In genomic region chr1:44148706-44149105, GRCm38 (mm10) we compare ENCODE assay signal across 8 mouse cellular contexts. TPM values are rescaled to one million over a fixed set of nuclear protein-coding genes. Genes with fewer than 3 reads are reported as not detected.
A peak's percentile ranks its signal among the peaks of the same experiment; 100 is the strongest.
DNase-seq lines count a peak whose midpoint lies in the region; ATAC-seq and TF ChIP-seq lines count a peak whose summit lies in the region.

No protein-coding gene starts in this region.

- intact Hi-C loops in heart, postnatal 14 days (cut with DNase I): no loop called here

- H3K79me2 ChIP-seq in macrophage (ENCODE audit: inconsistent target): peaks cover 17% of the 10 kb centered on the region; the same call in 1 of the 2 replicates

- in situ Hi-C loops in Patski (cut with MboI; ENCODE audit: low pct_unique_long_range_greater_than_20kb): no loop called here

- peak; percentile 43 for TF ChIP-seq CTCF in Patski (IDR thresholded peaks at IDR 0.05)

- ATAC-seq in heart, embryonic 12.5 days (ENCODE audit: insufficient number of reproducible peaks, low FRiP score): no peak
- no peak for ATAC-seq in Patski
- no peak for ATAC-seq in forebrain, embryonic 16.5 days

- H3K27me3 ChIP-seq in heart, embryonic 12.5 days (replicated peaks): no peaks in the 10 kb centered on the region
- H3K27me3 ChIP-seq in Patski: no peaks in the 10 kb centered on the region
- no peaks in the 10 kb centered on the region for H3K27me3 ChIP-seq in forebrain, embryonic 16.5 days (replicated peaks; ENCODE audit: control insufficient read depth, insufficient read depth, low read length)

- peak overlapping the region; percentile 81 for H3K4me3 ChIP-seq in heart, embryonic 12.5 days
- H3K4me3 ChIP-seq in forebrain, embryonic 16.5 days (replicated peaks; ENCODE audit: low read length): peak overlapping the region; percentile 58
- H3K4me3 ChIP-seq in macrophage (ENCODE audit: inconsistent target): peak overlapping the region; percentile 61

- peak overlapping the region; percentile 80 for H3K4me2 ChIP-seq in heart, embryonic 12.5 days
- peak overlapping the region; percentile 78 for H3K4me2 ChIP-seq in forebrain, embryonic 16.5 days (ENCODE audit: low read length)

- peak overlapping the region; percentile 94; the same call in 1 of the 2 replicates for H3K27ac ChIP-seq in heart, embryonic 12.5 days (ENCODE audit: poor library complexity, severe bottlenecking)
- no peak overlapping the region for H3K27ac ChIP-seq in forebrain, embryonic 16.5 days (ENCODE audit: low read length)
- H3K27ac ChIP-seq in macrophage: no peak overlapping the region

- H3K4me1 ChIP-seq in heart, embryonic 12.5 days (replicated peaks): 0 out of 2 replicates have a peak, but pooled peaks cover 2% of the 10 kb centered on the region
- peaks cover 4% of the 10 kb centered on the region; the same call in 1 of the 2 replicates for H3K4me1 ChIP-seq in forebrain, embryonic 16.5 days (replicated peaks; ENCODE audit: control insufficient read depth, insufficient read depth, low read length)

- CTCF ChIA-PET in Patski (lab: Charles Lee): interaction anchor here (0.8 to 1.0 kb wide), 2 partner anchors 9 to 22 kb away, joined by 3 to 5 read pairs; no protein-coding TSS in a partner anchor

- WGBS in heart, embryonic 12.5 days: 50% methylated on average over 6 of the region's 6 CpGs
- WGBS in forebrain, embryonic 16.5 days: 20% methylated on average over 6 of the region's 6 CpGs
- 37% methylated on average over 6 of the region's 6 CpGs for WGBS in macrophage (ENCODE audit: missing documents)

- POLR2A ChIA-PET in Patski (lab: Charles Lee): no interaction called here

- no peaks in the 10 kb centered on the region for H3K9me3 ChIP-seq in heart, embryonic 12.5 days (replicated peaks)
- H3K9me3 ChIP-seq in forebrain, embryonic 16.5 days (ENCODE audit: control insufficient read depth, low read length): no peaks in the 10 kb centered on the region

- H3K36me3 ChIP-seq in heart, embryonic 12.5 days: peaks cover 3% of the 10 kb centered on the region; the same call in 1 of the 2 replicates
- no peaks in the 10 kb centered on the region for H3K36me3 ChIP-seq in forebrain, embryonic 16.5 days (ENCODE audit: control insufficient read depth, insufficient read depth)
- H3K36me3 ChIP-seq in macrophage (ENCODE audit: inconsistent target): no peaks in the 10 kb centered on the region

- 0 out of 2 replicates have a peak overlapping the region, but pooled peaks have one; percentile 88 for H3K9ac ChIP-seq in heart, embryonic 12.5 days
- H3K9ac ChIP-seq in forebrain, embryonic 16.5 days (replicated peaks; ENCODE audit: low read depth, low read length): peak overlapping the region; percentile 82; the same call in 1 of the 2 replicates

- DNase-seq in heart, postnatal 14 days: no peak
- DNase-seq in Patski (ENCODE audit: low read depth, low spot score): no peak
- no peak for DNase-seq in cerebellum, adult 8-10 months
- no peak for DNase-seq in frontal cortex, postnatal 14 days (ENCODE audit: low spot score in 2 of 2)
- DNase-seq in testis, postnatal 14 days (ENCODE audit: low spot score): no peak

RNA-seq across cellular contexts. Expression of gene Ercc5, which starts 1.2 kb away (rescaled TPM):
- 16.8 and 19.1 TPM in 2 replicates for polyA plus RNA-seq in heart, embryonic 12.5 days (2016; fragmentation: Nextera tagmentation; extraction: Ambion mirVana)
- 10 to 100 TPM; 18.8 to 19.4 TPM for total RNA-seq in heart, postnatal 14 days (2021)
- polyA plus RNA-seq in Patski (2021) (14.7 TPM), macrophage (2018) (6.4 to 9.2 TPM (median 8.6 TPM) in 3 replicates)
- polyA plus RNA-seq in forebrain, embryonic 16.5 days (2015; fragmentation: Nextera tagmentation; extraction: Ambion mirVana): 35.3 and 39.4 TPM in 2 replicates
- total RNA-seq in macrophage (2018; cell fraction: chromatin; rRNA removed): 10 to 100 TPM in 25 of 26 experiments, 1 to 10 TPM in 1; 9.8 to 75.3 (median 43.2) TPM
- 10 to 100 TPM in 2 of 26 experiments, 1 to 10 TPM in 24; 2.6 to 10.8 (median 6.7) TPM for total RNA-seq in macrophage (2018; cell fraction: cytosol; rRNA removed)
- 10 to 100 TPM in 23 of 26 experiments, 1 to 10 TPM in 3; 5.7 to 49.3 (median 22.8) TPM for total RNA-seq in macrophage (2018; cell fraction: nucleus; rRNA removed)

RNA-seq across cellular contexts. Expression of gene Bivm, which starts 29.9 kb away (rescaled TPM):
- 14.9 and 16.3 TPM in 2 replicates for polyA plus RNA-seq in heart, embryonic 12.5 days (2016; fragmentation: Nextera tagmentation; extraction: Ambion mirVana)
- total RNA-seq in heart, postnatal 14 days (2021): 10 to 100 TPM; 10.2 to 13.7 TPM
- 42.3 TPM for polyA plus RNA-seq in Patski (2021)
- 33.2 and 38.4 TPM in 2 replicates for polyA plus RNA-seq in forebrain, embryonic 16.5 days (2015; fragmentation: Nextera tagmentation; extraction: Ambion mirVana)
- total RNA-seq in macrophage (2018; cell fraction: chromatin; rRNA removed): 10 to 100 TPM in 5 of 26 experiments, 1 to 10 TPM in 16, under 1 TPM in 5; 0.47 to 15.4 (median 5.1) TPM
- total RNA-seq in macrophage (2018; cell fraction: cytosol; rRNA removed): 10 to 100 TPM in 18 of 26 experiments, 1 to 10 TPM in 8; 4.9 to 17.0 (median 12.3) TPM
- 10 to 100 TPM in 6 of 26 experiments, 1 to 10 TPM in 20; 1.2 to 16.1 (median 6.1) TPM for total RNA-seq in macrophage (2018; cell fraction: nucleus; rRNA removed)
- 9.3 to 13.5 TPM (median 13.2 TPM) in 3 replicates for polyA plus RNA-seq in macrophage (2018)

RNA-seq across cellular contexts. Expression of gene Kdelc1, which starts 30.1 kb away (rescaled TPM):
- 50.9 and 54.7 TPM in 2 replicates for polyA plus RNA-seq in heart, embryonic 12.5 days (2016; fragmentation: Nextera tagmentation; extraction: Ambion mirVana)
- total RNA-seq in heart, postnatal 14 days (2021): 10 to 100 TPM; 21.8 to 26.3 TPM
- 44.0 TPM for polyA plus RNA-seq in Patski (2021)
- 27.6 and 33.1 TPM in 2 replicates for polyA plus RNA-seq in forebrain, embryonic 16.5 days (2015; fragmentation: Nextera tagmentation; extraction: Ambion mirVana)
- total RNA-seq in macrophage (2018; cell fraction: chromatin; rRNA removed): 10 to 100 TPM in 12 of 26 experiments, 1 to 10 TPM in 14; 1.6 to 20.3 (median 8.7) TPM
- total RNA-seq in macrophage (2018; cell fraction: cytosol; rRNA removed): 10 to 100 TPM in 4 of 26 experiments, 1 to 10 TPM in 22; 5.4 to 10.9 (median 7.7) TPM
- 10 to 100 TPM in 17 of 26 experiments, 1 to 10 TPM in 9; 4.0 to 32.4 (median 13.1) TPM for total RNA-seq in macrophage (2018; cell fraction: nucleus; rRNA removed)
- 8.4 to 13.7 TPM (median 9.8 TPM) in 3 replicates for polyA plus RNA-seq in macrophage (2018)

RNA-seq across cellular contexts. Expression of gene Tex30, which starts 46.5 kb away (rescaled TPM):
- polyA plus RNA-seq in heart, embryonic 12.5 days (2016; fragmentation: Nextera tagmentation; extraction: Ambion mirVana): 77.2 and 77.7 TPM in 2 replicates
- total RNA-seq in heart, postnatal 14 days (2021): 1 to 10 TPM; 7.4 to 8.7 TPM
- 22.7 TPM for polyA plus RNA-seq in Patski (2021)
- 64.6 and 75.4 TPM in 2 replicates for polyA plus RNA-seq in forebrain, embryonic 16.5 days (2015; fragmentation: Nextera tagmentation; extraction: Ambion mirVana)
- 10 to 100 TPM in 2 of 26 experiments, 1 to 10 TPM in 23, not detected in 1; 1.4 to 13.1 (median 4.4) TPM for total RNA-seq in macrophage (2018; cell fraction: chromatin; rRNA removed)
- 10 to 100 TPM in 10 of 26 experiments, 1 to 10 TPM in 16; 4.3 to 16.7 (median 7.7) TPM for total RNA-seq in macrophage (2018; cell fraction: cytosol; rRNA removed)
- 10 to 100 TPM in 6 of 26 experiments, 1 to 10 TPM in 20; 1.8 to 15.9 (median 7.2) TPM for total RNA-seq in macrophage (2018; cell fraction: nucleus; rRNA removed)
- polyA plus RNA-seq in macrophage (2018): 6.4 to 14.7 TPM (median 9.7 TPM) in 3 replicates
